Mouse (Mus musculus): Measurements from ENCODE around the gene Fancd2os. TPM values are rescaled to one million over a fixed set of nuclear protein-coding genes. Genes with fewer than 3 reads are reported as not detected.

Fancd2os gene
- total and polyA plus RNA-seq, 3 experiments: 0.31 TPM; not detected in 2

- DNase-seq (ENCODE audit: extremely low read depth): no peak
- dilution Hi-C loops (cut with MboI; ENCODE audit: extremely low pct_ligation_motif_present, extremely low pct_unique_long_range_greater_than_20kb, low sequenced_read_pairs): no loop called here
- no peak overlapping the region for H3K27ac ChIP-seq (ENCODE audit: insufficient read depth, low read depth)
- no peak overlapping the region for H3K9ac ChIP-seq (ENCODE audit: insufficient read depth, low read depth)
- H3K4me3 ChIP-seq (replicated peaks in 1 of 3; ENCODE audit: low read depth in 2 of 3, low read length in 2 of 3, poor library complexity in 1 of 3): no peak overlapping the region
- TF ChIP-seq ELF1 (IDR thresholded peaks at IDR 0.05; ENCODE audit: low read depth, low read length) (no peak), POLR2A (IDR thresholded peaks at IDR 0.05; ENCODE audit: low read depth, low read length) (no peak), JUND (conservative IDR thresholded peaks at IDR 0.05; ENCODE audit: low read depth, low read length) (no peak), RAD21 (IDR thresholded peaks at IDR 0.05; ENCODE audit: low read depth, low read length) (no peak), MEF2A (IDR thresholded peaks at IDR 0.05; ENCODE audit: borderline replicate concordance, low read depth, low read length) (no peak), TBP (conservative IDR thresholded peaks at IDR 0.05; ENCODE audit: low read depth, low read length) (no peak), CHD1 (IDR thresholded peaks at IDR 0.05; ENCODE audit: low read depth, low read length) (no peak), EP300 (IDR thresholded peaks at IDR 0.05; ENCODE audit: low read length) (no peak), MYC (IDR thresholded peaks at IDR 0.05; ENCODE audit: low read depth, low read length) (no peak), SMC3 (IDR thresholded peaks at IDR 0.05; ENCODE audit: low read depth, low read length) (no peak), USF1 (IDR thresholded peaks at IDR 0.05; ENCODE audit: low read depth, low read length) (no peak), TCF12 (IDR thresholded peaks at IDR 0.05; ENCODE audit: low read depth, low read length) (no peak)
- H3K4me2 ChIP-seq (ENCODE audit: insufficient read depth, low read depth, poor library complexity, severe bottlenecking): no peak overlapping the region
- H3K36me3 ChIP-seq (replicated peaks in 1 of 2; ENCODE audit: control insufficient read depth in 1 of 2, insufficient read depth in 1 of 2, low read length in 1 of 2): peaks cover 44 to 86% of the 10 kb centered on the region in 2 experiments
- H3K79me2 ChIP-seq (replicated peaks; ENCODE audit: control insufficient read depth, extremely low read depth, insufficient read depth, poor library complexity, severe bottlenecking): peaks cover 22% of the 10 kb centered on the region
- H3K9me3 ChIP-seq (replicated peaks; ENCODE audit: low read length): peaks cover 2% of the 10 kb centered on the region
- peaks cover 0 to 21% of the 10 kb centered on the region in 2 experiments; a peak in 2 of 4 replicates for H3K4me1 ChIP-seq (ENCODE audit: control insufficient read depth in 1 of 2, insufficient read depth in 2 of 2)
- in situ Hi-C loops (cut with MboI; ENCODE audit: low pct_ligation_motif_present, low pct_unique_long_range_greater_than_20kb, low sequenced_read_pairs): no loop called here
- no peaks in the 10 kb centered on the region for H3K27me3 ChIP-seq (replicated peaks)
Observed at GRCm38 (mm10) chr6:113614997-113615396, 14.5 kb upstream of the Fancd2os start.

GRCm38 (mm10) chr6:113614152-113614551 lies 13.6 kb upstream of the Fancd2os start:
- in situ Hi-C loops (cut with MboI; ENCODE audit: low pct_ligation_motif_present, low pct_unique_long_range_greater_than_20kb, low sequenced_read_pairs): no loop called here
- Histone ChIP-seq H3K4me3 (replicated peaks in 1 of 3; ENCODE audit: low read depth in 2 of 3, low read length in 2 of 3, poor library complexity in 1 of 3) (no peak overlapping the region), H3K4me1 (ENCODE audit: control insufficient read depth in 1 of 2, insufficient read depth in 2 of 2) (peaks cover 0 to 21% of the 10 kb centered on the region in 2 experiments; a peak in 2 of 4 replicates), H3K79me2 (replicated peaks; ENCODE audit: control insufficient read depth, extremely low read depth, insufficient read depth, poor library complexity, severe bottlenecking) (peaks cover 25% of the 10 kb centered on the region), H3K27me3 (replicated peaks) (no peaks in the 10 kb centered on the region), H3K9me3 (replicated peaks; ENCODE audit: low read length) (peaks cover 2% of the 10 kb centered on the region), H3K36me3 (replicated peaks in 1 of 2; ENCODE audit: control insufficient read depth in 1 of 2, insufficient read depth in 1 of 2, low read length in 1 of 2) (peaks cover 44 to 94% of the 10 kb centered on the region in 2 experiments), H3K27ac (ENCODE audit: insufficient read depth, low read depth) (no peak overlapping the region), H3K4me2 (ENCODE audit: insufficient read depth, low read depth, poor library complexity, severe bottlenecking) (no peak overlapping the region), H3K9ac (ENCODE audit: insufficient read depth, low read depth) (no peak overlapping the region)
- TF ChIP-seq USF2 (conservative IDR thresholded peaks at IDR 0.05; ENCODE audit: low read depth, low read length) (no peak), ZKSCAN1 (IDR thresholded peaks at IDR 0.05; ENCODE audit: borderline replicate concordance, low read depth, low read length) (no peak), CTCF (conservative IDR thresholded peaks at IDR 0.05 in 1 of 2, IDR thresholded peaks at IDR 0.05 in 1 of 2; ENCODE audit: low read depth in 2 of 2, low read length in 2 of 2) (no peak), CHD1 (IDR thresholded peaks at IDR 0.05; ENCODE audit: low read depth, low read length) (no peak), ZNF384 (IDR thresholded peaks at IDR 0.05; ENCODE audit: low read depth, low read length) (no peak), ETS1 (conservative IDR thresholded peaks at IDR 0.05; ENCODE audit: low read depth, low read length) (no peak), MAX (IDR thresholded peaks at IDR 0.05; ENCODE audit: low read length) (no peak), PAX5 (IDR thresholded peaks at IDR 0.05; ENCODE audit: low read length) (no peak), ZC3H11A (IDR thresholded peaks at IDR 0.05; ENCODE audit: low read depth, low read length) (no peak), TCF12 (IDR thresholded peaks at IDR 0.05; ENCODE audit: low read depth, low read length) (no peak), RCOR1 (conservative IDR thresholded peaks at IDR 0.05; ENCODE audit: low read depth, low read length) (no peak), KAT2A (IDR thresholded peaks at IDR 0.05; ENCODE audit: insufficient replicate concordance, low read length) (no peak), MAFK (IDR thresholded peaks at IDR 0.05; ENCODE audit: insufficient replicate concordance, low read length) (no peak), MYC (IDR thresholded peaks at IDR 0.05; ENCODE audit: low read depth, low read length) (no peak), UBTF (IDR thresholded peaks at IDR 0.05; ENCODE audit: low read depth, low read length) (no peak), EP300 (IDR thresholded peaks at IDR 0.05; ENCODE audit: low read length) (no peak), ELF1 (IDR thresholded peaks at IDR 0.05; ENCODE audit: low read depth, low read length) (no peak), HCFC1 (IDR thresholded peaks at IDR 0.05; ENCODE audit: low read depth, low read length) (no peak)
- dilution Hi-C loops (cut with MboI; ENCODE audit: extremely low pct_ligation_motif_present, extremely low pct_unique_long_range_greater_than_20kb, low sequenced_read_pairs): no loop called here
- no peak for DNase-seq (ENCODE audit: extremely low read depth)

All from CH12.LX (cell line).